Mouse (Mus musculus): ENCODE data around the gene Pde4c. TPM values are rescaled to one million over a fixed set of nuclear protein-coding genes. Genes with fewer than 3 reads are reported as not detected.

The Pde4c gene
- polyA plus RNA-seq, 1 experiment = not detected

GRCm38 (mm10) chr8:70726721-70727120, 3.2 kb downstream of the Pde4c start:
- no peak for TF ChIP-seq GATA1 (IDR thresholded peaks at IDR 0.05; ENCODE audit: low read length)
- TF ChIP-seq TAL1 (IDR thresholded peaks at IDR 0.05; ENCODE audit: low read length) = no peak
- H3K27me3 ChIP-seq (ENCODE audit: control insufficient read depth) = peaks cover 44% of the 10 kb centered on the region
- H3K36me3 ChIP-seq (ENCODE audit: control insufficient read depth) = no peaks in the 10 kb centered on the region
- H3K4me3 ChIP-seq (replicated peaks) = no peak overlapping the region
- H3K9me3 ChIP-seq (ENCODE audit: control insufficient read depth, low read length) = no peaks in the 10 kb centered on the region
- peaks cover 7% of the 10 kb centered on the region for H3K4me1 ChIP-seq (ENCODE audit: control insufficient read depth)

- Histone ChIP-seq H3K9me3 (ENCODE audit: control insufficient read depth, low read length) (no peaks in the 10 kb centered on the region), H3K4me3 (replicated peaks) (peak overlapping the region; percentile 23), H3K36me3 (ENCODE audit: control insufficient read depth) (no peaks in the 10 kb centered on the region), H3K4me1 (ENCODE audit: control insufficient read depth) (peaks cover 7% of the 10 kb centered on the region), H3K27me3 (ENCODE audit: control insufficient read depth) (peaks cover 51% of the 10 kb centered on the region)
- TF ChIP-seq TAL1 (IDR thresholded peaks at IDR 0.05; ENCODE audit: low read length) (no peak), GATA1 (IDR thresholded peaks at IDR 0.05; ENCODE audit: low read length) (no peak)
These were observed 6.4 kb downstream of the Pde4c start for GRCm38 (mm10) chr8:70729808-70730475.

DNA sequence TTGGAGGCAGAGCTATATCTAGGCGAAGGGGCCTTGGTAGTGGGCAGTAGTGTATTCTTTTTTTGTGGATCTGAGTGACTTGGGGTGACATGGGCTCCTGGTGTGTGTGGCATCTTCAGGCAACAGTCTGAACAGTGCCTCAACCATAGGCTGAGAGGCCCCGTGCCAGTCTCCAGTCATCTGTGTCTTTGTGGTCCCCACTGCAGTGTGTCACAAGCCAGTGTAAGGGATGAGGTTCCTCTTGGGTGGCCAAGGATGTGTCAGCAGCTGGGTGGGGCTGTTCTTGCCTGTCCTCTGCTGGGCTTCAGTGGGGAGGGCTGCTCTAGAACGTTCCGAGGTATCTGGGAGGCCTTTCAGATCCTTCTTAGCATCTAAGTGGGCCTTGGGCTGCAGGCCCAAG, 7.4 kb downstream of the Pde4c start:
- TF ChIP-seq TAL1 (IDR thresholded peaks at IDR 0.05; ENCODE audit: low read length) = no peak
- TF ChIP-seq GATA1 (IDR thresholded peaks at IDR 0.05; ENCODE audit: low read length) = no peak
- H3K4me3 ChIP-seq (replicated peaks) = no peak overlapping the region
- no peaks in the 10 kb centered on the region for H3K9me3 ChIP-seq (ENCODE audit: control insufficient read depth, low read length)
- peaks cover 7% of the 10 kb centered on the region for H3K4me1 ChIP-seq (ENCODE audit: control insufficient read depth)
- peaks cover 54% of the 10 kb centered on the region for H3K27me3 ChIP-seq (ENCODE audit: control insufficient read depth)
- H3K36me3 ChIP-seq (ENCODE audit: control insufficient read depth) = no peaks in the 10 kb centered on the region

- Histone ChIP-seq H3K9me3 (ENCODE audit: control insufficient read depth, low read length) (no peaks in the 10 kb centered on the region), H3K36me3 (ENCODE audit: control insufficient read depth) (no peaks in the 10 kb centered on the region), H3K27me3 (ENCODE audit: control insufficient read depth) (peaks cover 52% of the 10 kb centered on the region), H3K4me3 (replicated peaks) (no peak overlapping the region), H3K4me1 (ENCODE audit: control insufficient read depth) (no peaks in the 10 kb centered on the region)
- TF ChIP-seq GATA1 (IDR thresholded peaks at IDR 0.05; ENCODE audit: low read length) (no peak), TAL1 (IDR thresholded peaks at IDR 0.05; ENCODE audit: low read length) (no peak)
These were observed 14.2 kb downstream of the Pde4c start for GRCm38 (mm10) chr8:70737705-70738104.

- no peaks in the 10 kb centered on the region for H3K4me1 ChIP-seq (ENCODE audit: control insufficient read depth)
- TF ChIP-seq TAL1 (IDR thresholded peaks at IDR 0.05; ENCODE audit: low read length) = no peak
- no peak for TF ChIP-seq GATA1 (IDR thresholded peaks at IDR 0.05; ENCODE audit: low read length)
- H3K27me3 ChIP-seq (ENCODE audit: control insufficient read depth) = peaks cover 55% of the 10 kb centered on the region
- H3K36me3 ChIP-seq (ENCODE audit: control insufficient read depth) = no peaks in the 10 kb centered on the region
- no peaks in the 10 kb centered on the region; the same call in 1 of the 2 replicates for H3K9me3 ChIP-seq (ENCODE audit: control insufficient read depth, low read length)
- no peak overlapping the region for H3K4me3 ChIP-seq (replicated peaks)
These were observed 14.7 kb downstream of the Pde4c start for GRCm38 (mm10) chr8:70738211-70738610.

DNA sequence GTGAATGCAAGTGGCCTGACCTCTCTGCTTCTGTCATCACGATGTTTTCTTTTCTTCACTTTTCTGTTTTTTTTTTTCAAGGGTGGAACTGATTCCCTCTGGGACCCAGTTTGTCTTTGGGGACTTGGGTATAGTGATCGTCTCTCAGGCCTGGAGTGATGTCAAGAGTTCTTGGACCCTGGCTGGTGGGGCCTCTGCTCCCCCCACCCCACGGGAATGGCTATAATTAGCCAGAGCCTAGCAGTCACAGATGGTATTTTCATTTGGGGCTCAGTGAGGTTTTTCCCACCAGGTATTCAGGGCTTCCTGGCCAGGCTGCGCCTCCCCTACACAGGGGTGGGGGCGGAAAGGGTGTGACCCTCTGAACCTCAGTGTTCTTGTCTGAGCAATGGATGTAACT, 18.1 kb downstream of the Pde4c start:
- Histone ChIP-seq H3K4me1 (ENCODE audit: control insufficient read depth) (peaks cover 4% of the 10 kb centered on the region), H3K27me3 (ENCODE audit: control insufficient read depth) (peaks cover 86% of the 10 kb centered on the region), H3K9me3 (ENCODE audit: control insufficient read depth, low read length) (no peaks in the 10 kb centered on the region; the same call in 1 of the 2 replicates), H3K36me3 (ENCODE audit: control insufficient read depth) (no peaks in the 10 kb centered on the region), H3K4me3 (replicated peaks) (no peak overlapping the region)
- no peak for TF ChIP-seq GATA1 (IDR thresholded peaks at IDR 0.05; ENCODE audit: low read length)
- TF ChIP-seq TAL1 (IDR thresholded peaks at IDR 0.05; ENCODE audit: low read length) = no peak

- H3K9me3 ChIP-seq (ENCODE audit: control insufficient read depth, low read length) = no peaks in the 10 kb centered on the region; the same call in 1 of the 2 replicates
- no peak overlapping the region for H3K4me3 ChIP-seq (replicated peaks)
- peaks cover 4% of the 10 kb centered on the region for H3K4me1 ChIP-seq (ENCODE audit: control insufficient read depth)
- TF ChIP-seq TAL1 (IDR thresholded peaks at IDR 0.05; ENCODE audit: low read length) (no peak), GATA1 (IDR thresholded peaks at IDR 0.05; ENCODE audit: low read length) (no peak)
- no peaks in the 10 kb centered on the region for H3K36me3 ChIP-seq (ENCODE audit: control insufficient read depth)
- H3K27me3 ChIP-seq (ENCODE audit: control insufficient read depth) = peaks cover 90% of the 10 kb centered on the region
These were observed 18.7 kb downstream of the Pde4c start for GRCm38 (mm10) chr8:70742176-70742575.

DNA sequence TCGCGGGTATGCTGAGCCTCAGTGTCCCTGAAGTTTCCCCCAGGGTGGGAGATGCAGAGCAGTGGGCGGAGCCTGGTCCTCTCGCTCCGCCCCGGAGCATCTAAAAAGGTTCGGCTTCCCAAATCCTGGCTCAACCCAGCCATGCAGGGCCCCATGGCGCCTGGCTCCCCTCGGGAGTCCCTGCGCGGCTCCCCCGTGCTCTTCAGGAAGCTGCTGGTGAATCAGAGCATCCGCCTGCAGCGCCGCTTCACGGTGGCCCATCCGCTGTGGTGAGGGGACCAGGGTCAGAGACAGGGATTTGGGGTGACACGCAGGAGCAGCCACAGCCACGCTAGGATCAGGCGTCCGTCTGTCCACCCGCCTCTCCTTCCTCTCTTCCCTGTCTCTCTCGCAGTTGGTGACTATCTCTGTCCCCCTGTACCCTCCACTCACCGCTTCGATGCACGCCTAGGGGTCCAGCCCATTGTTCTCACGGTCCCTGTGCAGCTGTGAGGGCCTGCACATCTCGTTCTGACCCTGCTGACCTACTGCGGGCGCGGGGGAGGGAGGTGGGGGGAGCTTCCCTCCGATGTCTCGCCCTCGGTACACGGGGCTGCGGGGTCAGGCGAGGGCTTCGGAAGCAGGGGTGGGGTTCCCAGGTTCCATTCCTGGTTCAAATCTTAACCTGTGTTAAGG, 19.6 kb downstream of the Pde4c start:
- Histone ChIP-seq H3K4me1 (ENCODE audit: control insufficient read depth) (peaks cover 4% of the 10 kb centered on the region), H3K36me3 (ENCODE audit: control insufficient read depth) (peaks cover 2% of the 10 kb centered on the region; the same call in 1 of the 2 replicates), H3K27me3 (ENCODE audit: control insufficient read depth) (peaks cover 94% of the 10 kb centered on the region), H3K4me3 (replicated peaks) (no peak overlapping the region), H3K9me3 (ENCODE audit: control insufficient read depth, low read length) (no peaks in the 10 kb centered on the region; the same call in 1 of the 2 replicates)
- TF ChIP-seq TAL1 (IDR thresholded peaks at IDR 0.05; ENCODE audit: low read length) (no peak), GATA1 (IDR thresholded peaks at IDR 0.05; ENCODE audit: low read length) (no peak)

Measured in erythroblast, embryonic 14.5 days (primary cell).